Mouse (Mus musculus): Measurements from ENCODE around the gene Mtmr10. TPM values are rescaled to one million over a fixed set of nuclear protein-coding genes. Genes with fewer than 3 reads are reported as not detected.

Gene Mtmr10
- total RNA-seq (2014; fragmentation: Nextera tagmentation) (6.5 and 12.4 TPM in 2 replicates), total RNA-seq (2017) (1.6 and 2.9 TPM in 2 replicates)

- peak; percentile 99 for ATAC-seq (replicated peaks; ENCODE audit: low FRiP score, low TSS enrichment, poor library complexity, severe bottlenecking)
These were observed at the start of gene Mtmr10 for GRCm38 (mm10) chr7:64287414-64288091. Gene Mtmr10 (plus strand): TSS chr7:64287653.

- ATAC-seq (replicated peaks; ENCODE audit: low FRiP score, low TSS enrichment, poor library complexity, severe bottlenecking) = no peak
These were observed 49.7 kb upstream of the Mtmr10 start for GRCm38 (mm10) chr7:64237747-64238146.

GRCm38 (mm10) chr7:64238410-64239086 lies 48.9 kb upstream of the Mtmr10 start:
- ATAC-seq (replicated peaks; ENCODE audit: low FRiP score, low TSS enrichment, poor library complexity, severe bottlenecking) = no peak

GRCm38 (mm10) chr7:64239138-64239805 lies 48.2 kb upstream of the Mtmr10 start:
- no peak for ATAC-seq (replicated peaks; ENCODE audit: low FRiP score, low TSS enrichment, poor library complexity, severe bottlenecking)

- no peak for ATAC-seq (replicated peaks; ENCODE audit: low FRiP score, low TSS enrichment, poor library complexity, severe bottlenecking)
These were observed 47.6 kb upstream of the Mtmr10 start for GRCm38 (mm10) chr7:64239806-64240315.

- no peak for ATAC-seq (replicated peaks; ENCODE audit: low FRiP score, low TSS enrichment, poor library complexity, severe bottlenecking)
These were observed 45.0 kb upstream of the Mtmr10 start for GRCm38 (mm10) chr7:64242424-64242823.

GRCm38 (mm10) chr7:64244371-64244770 lies 43.1 kb upstream of the Mtmr10 start:
- ATAC-seq (replicated peaks; ENCODE audit: low FRiP score, low TSS enrichment, poor library complexity, severe bottlenecking) = no peak

- ATAC-seq (replicated peaks; ENCODE audit: low FRiP score, low TSS enrichment, poor library complexity, severe bottlenecking) = no peak
These were observed 40.7 kb upstream of the Mtmr10 start for GRCm38 (mm10) chr7:64246713-64247112.

GRCm38 (mm10) chr7:64248352-64248751 lies 39.1 kb upstream of the Mtmr10 start:
- no peak for ATAC-seq (replicated peaks; ENCODE audit: low FRiP score, low TSS enrichment, poor library complexity, severe bottlenecking)

GRCm38 (mm10) chr7:64249715-64250114 lies 37.7 kb upstream of the Mtmr10 start:
- ATAC-seq (replicated peaks; ENCODE audit: low FRiP score, low TSS enrichment, poor library complexity, severe bottlenecking) = no peak

GRCm38 (mm10) chr7:64250417-64250816 lies 37.0 kb upstream of the Mtmr10 start:
- ATAC-seq (replicated peaks; ENCODE audit: low FRiP score, low TSS enrichment, poor library complexity, severe bottlenecking) = no peak

- no peak for ATAC-seq (replicated peaks; ENCODE audit: low FRiP score, low TSS enrichment, poor library complexity, severe bottlenecking)
These were observed 33.7 kb upstream of the Mtmr10 start for GRCm38 (mm10) chr7:64253736-64254135.

GRCm38 (mm10) chr7:64265502-64266279 lies 21.8 kb upstream of the Mtmr10 start:
- no peak for ATAC-seq (replicated peaks; ENCODE audit: low FRiP score, low TSS enrichment, poor library complexity, severe bottlenecking)

GRCm38 (mm10) chr7:64266587-64266986 lies 20.9 kb upstream of the Mtmr10 start:
- ATAC-seq (replicated peaks; ENCODE audit: low FRiP score, low TSS enrichment, poor library complexity, severe bottlenecking) = no peak

GRCm38 (mm10) chr7:64271926-64272325 lies 15.5 kb upstream of the Mtmr10 start:
- no peak for ATAC-seq (replicated peaks; ENCODE audit: low FRiP score, low TSS enrichment, poor library complexity, severe bottlenecking)

- ATAC-seq (replicated peaks; ENCODE audit: low FRiP score, low TSS enrichment, poor library complexity, severe bottlenecking) = no peak
These were observed 11.9 kb upstream of the Mtmr10 start for GRCm38 (mm10) chr7:64275518-64275917.

GRCm38 (mm10) chr7:64276921-64277320 lies 10.5 kb upstream of the Mtmr10 start:
- no peak for ATAC-seq (replicated peaks; ENCODE audit: low FRiP score, low TSS enrichment, poor library complexity, severe bottlenecking)

- no peak for ATAC-seq (replicated peaks; ENCODE audit: low FRiP score, low TSS enrichment, poor library complexity, severe bottlenecking)
These were observed 8.9 kb upstream of the Mtmr10 start for GRCm38 (mm10) chr7:64278526-64278925.

GRCm38 (mm10) chr7:64279548-64279947 lies 7.9 kb upstream of the Mtmr10 start:
- ATAC-seq (replicated peaks; ENCODE audit: low FRiP score, low TSS enrichment, poor library complexity, severe bottlenecking) = no peak

- no peak for ATAC-seq (replicated peaks; ENCODE audit: low FRiP score, low TSS enrichment, poor library complexity, severe bottlenecking)
These were observed 887 bp upstream of the Mtmr10 start for GRCm38 (mm10) chr7:64286566-64286965.

Measured in megakaryocyte-erythroid progenitor cell, adult 5-6 weeks (primary cell).